Mouse (Mus musculus) heart, embryonic 10.5 days (tissue): ENCODE results near the gene Aebp2. TPM values are rescaled to one million over a fixed set of nuclear protein-coding genes. Genes with fewer than 3 reads are reported as not detected.

ENCODE experiments used
- DNase-seq: peaks from one replicate; pipeline ENCODE4 v3.0.0-alpha.2; 2017; ENCODE audit warnings: low spot score
- H3K27ac ChIP-seq: fragments of 300-500 bp; sonication (generic); 2 replicates; pipeline ENCODE4 v1.5.1; 2016; ENCODE audit warnings: mild to moderate bottlenecking
- H3K27me3 ChIP-seq: fragments of 300-500 bp; sonication (generic); 2 replicates; pipeline ENCODE4 v1.6.1; 2016; ENCODE audit warnings: mild to moderate bottlenecking; ENCODE audit not compliant: poor library complexity, insufficient read depth, severe bottlenecking
- H3K36me3 ChIP-seq: fragments of 300-500 bp; sonication (generic); 2 replicates; pipeline ENCODE4 v1.6.1; 2016; ENCODE audit warnings: mild to moderate bottlenecking, moderate library complexity
- H3K4me1 ChIP-seq: fragments of 300-500 bp; sonication (generic); 2 replicates; pipeline ENCODE4 v1.6.1; 2016; ENCODE audit warnings: mild to moderate bottlenecking
- H3K4me3 ChIP-seq: fragments of 300-500 bp; sonication (generic); 2 replicates; pipeline ENCODE4 v1.5.1; 2016; ENCODE audit warnings: mild to moderate bottlenecking, moderate library complexity
- H3K9me3 ChIP-seq: fragments of 300-500 bp; sonication (generic); 2 replicates; pipeline ENCODE4 v1.6.1; 2016; ENCODE audit warnings: mild to moderate bottlenecking, moderate library complexity
- WGBS: fragments of 180-500 bp; shearing (Covaris S2); methylation state at CpG from one replicate; pipeline ENCODE4 v1.1.7; 2016; 5-methylcytosine and 5-hydroxymethylcytosine counted together
- polyA plus RNA-seq: library from polyadenylated mRNA; unstranded; fragments of >200 nt; fragmentation: Nextera tagmentation; extraction: Ambion mirVana; gene quantifications from 2 replicates; pipeline ENCODE4 v1.2.1, GENCODE M21; 2016

The Aebp2 gene
- polyA plus RNA-seq, 1 experiment from 2014 or later = 11.0 TPM

GRCm38 (mm10) chr6:140666486-140667240 is 44.2 kb downstream of the Aebp2 start:
- Histone ChIP-seq H3K27me3 (no peaks in the 10 kb centered on the region), H3K4me1 (peaks cover 29% of the 10 kb centered on the region), H3K36me3 (no peaks in the 10 kb centered on the region), H3K4me3 (peak overlapping the region; percentile 44), H3K27ac (peak overlapping the region; percentile 25), H3K9me3 (0 out of 2 replicates have a peak, but pooled peaks cover 3% of the 10 kb centered on the region)
- peak; percentile 79 for DNase-seq
- WGBS = 22% methylated on average over 18 of the region's 18 CpGs

DNA sequence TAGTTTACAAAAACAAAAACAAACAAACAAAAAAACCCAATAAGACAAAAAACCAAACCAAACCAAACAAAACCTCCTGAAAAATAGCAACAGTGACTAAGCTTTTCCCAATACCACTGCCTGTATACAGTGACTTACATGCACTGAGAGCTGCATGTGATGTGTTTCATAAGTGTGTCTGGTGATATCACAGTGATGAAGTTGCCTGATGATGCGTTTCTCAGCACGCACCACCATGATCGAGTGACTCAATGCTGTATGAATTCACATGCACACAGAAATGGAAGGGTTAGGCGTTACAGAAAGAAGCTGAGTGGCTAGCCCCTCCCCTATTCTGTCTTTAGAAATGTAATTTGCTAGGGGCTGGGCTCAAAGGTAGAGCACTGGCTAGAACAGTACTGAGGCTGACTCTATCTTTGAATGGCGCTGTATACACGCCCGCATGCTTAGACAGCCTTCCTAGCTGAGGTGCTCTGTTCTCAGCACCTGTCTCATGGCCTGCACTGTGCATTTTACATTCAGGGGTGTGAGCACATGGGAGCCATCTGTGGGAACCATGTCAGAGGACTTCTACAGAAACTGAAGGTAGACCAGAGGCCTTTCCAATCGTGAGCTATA is 44.9 kb downstream of the Aebp2 start:
- Histone ChIP-seq H3K27me3 (no peaks in the 10 kb centered on the region), H3K4me3 (no peak overlapping the region), H3K9me3 (0 out of 2 replicates have a peak, but pooled peaks cover 3% of the 10 kb centered on the region), H3K4me1 (peaks cover 25% of the 10 kb centered on the region), H3K27ac (0 out of 2 replicates have a peak overlapping the region, but pooled peaks have one; percentile 38), H3K36me3 (no peaks in the 10 kb centered on the region)
- no peak for DNase-seq
- 79% methylated on average over 8 of the region's 8 CpGs for WGBS

- 78% methylated on average over 3 of the region's 3 CpGs for WGBS
- Histone ChIP-seq H3K36me3 (no peaks in the 10 kb centered on the region), H3K27me3 (no peaks in the 10 kb centered on the region)
Observed at GRCm38 (mm10) chr6:140674414-140674813, 52.0 kb downstream of the Aebp2 start.

DNA sequence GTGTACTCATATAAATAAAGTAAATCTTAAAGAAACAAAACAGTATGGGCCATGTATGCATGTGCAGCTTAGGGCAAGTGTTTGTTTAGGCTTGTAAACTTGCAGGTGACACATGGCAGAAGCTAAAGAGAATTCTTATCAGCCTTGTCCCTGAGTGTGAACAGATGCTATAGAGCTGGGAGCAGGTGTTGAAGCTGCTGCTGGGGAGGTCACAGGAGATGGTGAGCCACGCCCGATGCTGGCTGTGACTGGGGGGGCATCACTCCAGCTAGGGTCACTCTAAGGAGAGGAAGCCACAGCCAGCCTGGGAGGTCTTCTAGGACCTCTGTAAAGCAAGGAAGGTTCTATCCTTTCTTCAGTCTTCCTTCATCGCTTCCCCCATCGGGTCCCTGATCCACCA is 53.6 kb downstream of the Aebp2 start:
- WGBS = 81% methylated on average over 4 of the region's 4 CpGs
- Histone ChIP-seq H3K4me1 (peaks cover 24% of the 10 kb centered on the region), H3K36me3 (no peaks in the 10 kb centered on the region), H3K27ac (no peak overlapping the region), H3K4me3 (no peak overlapping the region), H3K27me3 (no peaks in the 10 kb centered on the region), H3K9me3 (no peaks in the 10 kb centered on the region)
- DNase-seq = no peak

More at GRCm38 (mm10) chr6:140674414-140674813, 52.0 kb downstream of the Aebp2 start:
- Histone ChIP-seq H3K9me3 (0 out of 2 replicates have a peak, but pooled peaks cover 3% of the 10 kb centered on the region), H3K4me1 (peaks cover 18% of the 10 kb centered on the region), H3K27ac (no peak overlapping the region), H3K4me3 (no peak overlapping the region)
- DNase-seq = no peak

GRCm38 (mm10) chr6:140677041-140677440 is 54.6 kb downstream of the Aebp2 start:
- no peak for DNase-seq
- peaks cover 25% of the 10 kb centered on the region for H3K4me1 ChIP-seq
- no peaks in the 10 kb centered on the region for H3K9me3 ChIP-seq
- WGBS = 31% methylated on average over 4 of the region's 4 CpGs
- no peaks in the 10 kb centered on the region for H3K27me3 ChIP-seq
- H3K36me3 ChIP-seq = no peaks in the 10 kb centered on the region
- H3K4me3 ChIP-seq = no peak overlapping the region
- H3K27ac ChIP-seq = no peak overlapping the region

GRCm38 (mm10) chr6:140677960-140678359 is 55.5 kb downstream of the Aebp2 start:
- H3K4me1 ChIP-seq = peaks cover 34% of the 10 kb centered on the region
- WGBS = 74% methylated on average over 9 of the region's 9 CpGs
- no peaks in the 10 kb centered on the region for H3K36me3 ChIP-seq
- H3K9me3 ChIP-seq = no peaks in the 10 kb centered on the region
- H3K4me3 ChIP-seq = no peak overlapping the region
- no peak overlapping the region for H3K27ac ChIP-seq
- H3K27me3 ChIP-seq = no peaks in the 10 kb centered on the region
- no peak for DNase-seq

DNA sequence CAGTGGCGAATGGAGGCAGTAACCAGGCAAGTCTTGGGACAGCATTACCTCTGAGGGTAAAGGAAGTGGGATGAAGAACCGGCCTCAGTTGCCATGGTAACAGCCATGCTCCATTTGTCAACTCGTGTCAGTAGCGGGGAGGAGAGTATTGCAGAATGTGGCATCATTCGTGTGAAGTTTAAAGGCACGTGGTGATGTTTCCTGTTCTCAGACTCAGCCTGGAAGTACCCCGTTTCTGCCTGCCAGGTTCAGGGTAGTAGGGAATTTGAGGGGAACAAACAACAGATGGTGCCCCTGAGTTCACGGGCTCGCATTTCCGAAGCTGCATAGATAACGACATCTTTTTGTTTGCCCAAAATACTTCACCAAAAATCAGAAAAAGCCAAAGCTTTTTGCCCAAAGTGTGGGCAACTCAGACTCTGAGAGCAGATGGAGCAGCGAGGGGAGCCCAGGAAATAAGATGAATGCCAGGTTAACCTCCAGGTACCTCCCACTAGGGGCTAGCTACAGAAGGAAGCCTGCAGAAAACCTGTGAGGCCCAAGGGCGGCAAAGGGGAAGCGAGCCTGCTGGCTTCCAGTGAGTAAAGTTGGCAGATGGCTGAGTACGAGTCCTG is 56.3 kb downstream of the Aebp2 start:
- Histone ChIP-seq H3K27ac (no peak overlapping the region), H3K4me3 (no peak overlapping the region), H3K36me3 (no peaks in the 10 kb centered on the region), H3K27me3 (no peaks in the 10 kb centered on the region), H3K4me1 (peaks cover 41% of the 10 kb centered on the region), H3K9me3 (no peaks in the 10 kb centered on the region)
- peak; percentile 78 for DNase-seq
- 28% methylated on average over 15 of the region's 15 CpGs for WGBS

DNA sequence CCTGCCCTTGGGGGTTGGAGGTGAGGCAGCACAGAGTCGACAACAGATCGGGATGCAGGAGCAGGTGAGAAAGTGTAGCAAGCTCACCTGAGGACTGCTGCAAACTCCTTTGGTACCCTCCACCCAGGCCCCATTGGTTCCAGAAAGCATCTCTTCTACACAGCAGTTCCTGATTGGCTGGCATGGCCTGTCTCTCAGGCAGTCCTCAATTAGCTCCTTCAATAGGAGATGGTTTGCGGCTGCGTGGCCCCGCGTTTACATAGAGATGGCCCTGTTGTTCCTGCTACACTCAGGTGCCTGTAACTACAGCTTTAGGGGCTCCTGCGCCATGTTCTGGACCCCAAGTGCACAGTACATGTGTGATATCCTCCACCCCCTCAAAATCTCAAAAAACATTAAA is 58.2 kb downstream of the Aebp2 start:
- Histone ChIP-seq H3K4me1 (peaks cover 41% of the 10 kb centered on the region), H3K4me3 (no peak overlapping the region), H3K27ac (no peak overlapping the region), H3K36me3 (no peaks in the 10 kb centered on the region), H3K9me3 (no peaks in the 10 kb centered on the region), H3K27me3 (no peaks in the 10 kb centered on the region)
- 54% methylated on average over 7 of the region's 7 CpGs for WGBS
- DNase-seq = no peak

DNA sequence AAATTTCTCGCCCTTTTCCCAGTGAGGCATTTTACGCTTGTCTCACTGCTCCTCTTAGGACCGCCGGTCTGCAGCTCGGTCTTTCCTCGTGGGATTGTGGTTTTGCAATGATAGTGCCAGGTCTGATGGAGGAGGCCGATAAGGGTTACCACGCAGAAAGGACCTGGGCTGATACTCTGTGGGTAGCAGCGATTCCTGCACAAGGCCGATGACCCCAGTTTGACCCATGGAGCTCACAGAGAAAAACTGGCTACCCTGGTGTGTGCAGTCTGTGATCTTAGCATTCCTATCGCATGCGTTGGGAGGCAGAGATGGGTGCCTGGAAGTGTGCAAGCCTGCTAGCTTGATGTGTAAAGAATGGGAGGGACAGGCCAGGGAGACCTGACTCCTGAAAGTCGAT is 60.4 kb downstream of the Aebp2 start:
- no peak for DNase-seq
- Histone ChIP-seq H3K27ac (0 out of 2 replicates have a peak overlapping the region, but pooled peaks have one; percentile 36), H3K4me3 (no peak overlapping the region), H3K4me1 (peaks cover 38% of the 10 kb centered on the region), H3K9me3 (no peaks in the 10 kb centered on the region), H3K36me3 (no peaks in the 10 kb centered on the region), H3K27me3 (no peaks in the 10 kb centered on the region)
- WGBS = 40% methylated on average over 13 of the region's 13 CpGs

DNA sequence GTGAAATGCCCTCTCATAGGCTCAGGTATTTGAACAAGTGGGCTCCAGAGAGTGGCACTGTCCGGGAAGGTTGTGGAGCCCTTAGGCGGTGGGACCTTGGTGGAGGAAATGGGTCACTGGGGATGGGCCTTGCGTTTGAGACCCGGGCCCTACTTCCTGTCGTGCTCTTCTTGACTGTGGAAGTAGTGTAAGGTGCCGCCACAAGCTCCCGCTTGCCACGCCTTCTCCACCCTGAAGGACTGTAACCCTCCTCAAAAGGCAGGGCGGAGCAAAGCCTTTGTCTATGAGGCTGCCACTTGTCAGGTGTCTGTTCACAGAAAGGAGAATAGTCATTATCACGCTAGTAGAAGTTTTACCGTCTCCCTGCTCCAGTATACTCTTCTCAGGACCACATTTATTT is 61.9 kb downstream of the Aebp2 start:
- H3K4me3 ChIP-seq = no peak overlapping the region
- no peaks in the 10 kb centered on the region for H3K36me3 ChIP-seq
- no peaks in the 10 kb centered on the region for H3K27me3 ChIP-seq
- DNase-seq = no peak
- no peaks in the 10 kb centered on the region for H3K9me3 ChIP-seq
- peaks cover 27% of the 10 kb centered on the region for H3K4me1 ChIP-seq
- H3K27ac ChIP-seq = no peak overlapping the region
- WGBS = 84% methylated on average over 11 of the region's 11 CpGs

DNA sequence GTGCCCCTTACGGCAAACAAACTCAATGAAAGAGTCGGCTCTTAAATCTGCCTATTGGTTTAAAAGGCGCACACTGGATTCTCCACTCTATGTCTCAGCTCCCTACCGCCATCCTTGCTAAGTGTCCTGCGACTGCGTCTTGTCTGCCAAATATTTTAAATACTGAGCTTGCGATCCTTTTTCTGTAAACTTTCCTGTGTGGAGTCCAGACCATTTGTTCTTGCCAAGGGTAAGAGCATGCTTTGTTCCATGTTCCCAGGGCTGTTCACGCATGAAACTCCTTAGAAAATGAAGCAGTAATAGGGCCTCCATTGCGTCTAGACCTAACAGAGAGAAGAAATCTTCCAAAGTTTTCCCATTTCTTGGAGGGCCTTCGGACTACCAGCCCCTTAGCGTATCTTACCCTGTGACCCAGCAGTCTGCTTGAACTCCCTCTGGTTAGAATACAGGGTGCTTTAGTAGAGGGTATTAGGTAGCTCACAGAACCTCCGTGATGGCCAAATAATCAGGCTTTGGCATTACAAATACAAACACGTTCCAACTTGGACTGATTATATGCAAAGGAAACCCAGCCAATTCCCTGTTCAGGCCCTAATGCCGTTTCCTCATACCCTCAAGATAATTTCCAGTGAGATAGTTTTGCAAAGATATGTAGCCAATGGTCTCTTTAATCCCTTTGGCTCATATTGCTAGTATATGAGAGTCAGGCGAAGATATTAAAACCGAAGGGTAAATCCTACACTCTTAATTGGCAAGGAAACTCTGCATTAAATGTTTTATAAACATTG is 67.3 kb downstream of the Aebp2 start:
- 86% methylated on average over 16 of the region's 16 CpGs for WGBS
- no peak overlapping the region for H3K27ac ChIP-seq

GRCm38 (mm10) chr6:140692160-140692559 is 69.7 kb downstream of the Aebp2 start:
- Histone ChIP-seq H3K4me1 (no peaks in the 10 kb centered on the region), H3K27me3 (no peaks in the 10 kb centered on the region), H3K4me3 (no peak overlapping the region), H3K27ac (no peak overlapping the region), H3K36me3 (no peaks in the 10 kb centered on the region), H3K9me3 (no peaks in the 10 kb centered on the region)
- 87% methylated on average over 6 of the region's 6 CpGs for WGBS
- no peak for DNase-seq

More for the DNA sequence above, 67.3 kb downstream of the Aebp2 start:
- Histone ChIP-seq H3K27me3 (no peaks in the 10 kb centered on the region), H3K9me3 (no peaks in the 10 kb centered on the region), H3K36me3 (no peaks in the 10 kb centered on the region), H3K4me3 (no peak overlapping the region), H3K4me1 (no peaks in the 10 kb centered on the region)
- DNase-seq = no peak
